Mouse (Mus musculus): Measurements from ENCODE around the gene Samd10.
A peak's percentile ranks its signal among the peaks of the same experiment; 100 is the strongest.

Samd10 gene

GRCm38 (mm10) chr2:181592231-181593041 lies 6.6 kb downstream of the Samd10 start, which contains the start of gene Zfp512b:
TSS of gene Zfp512b (minus strand) at chr2:181592803.
- peak; percentile 58 to 66 for DNase-seq (ENCODE audit: low spot score in 2 of 2)

DNA sequence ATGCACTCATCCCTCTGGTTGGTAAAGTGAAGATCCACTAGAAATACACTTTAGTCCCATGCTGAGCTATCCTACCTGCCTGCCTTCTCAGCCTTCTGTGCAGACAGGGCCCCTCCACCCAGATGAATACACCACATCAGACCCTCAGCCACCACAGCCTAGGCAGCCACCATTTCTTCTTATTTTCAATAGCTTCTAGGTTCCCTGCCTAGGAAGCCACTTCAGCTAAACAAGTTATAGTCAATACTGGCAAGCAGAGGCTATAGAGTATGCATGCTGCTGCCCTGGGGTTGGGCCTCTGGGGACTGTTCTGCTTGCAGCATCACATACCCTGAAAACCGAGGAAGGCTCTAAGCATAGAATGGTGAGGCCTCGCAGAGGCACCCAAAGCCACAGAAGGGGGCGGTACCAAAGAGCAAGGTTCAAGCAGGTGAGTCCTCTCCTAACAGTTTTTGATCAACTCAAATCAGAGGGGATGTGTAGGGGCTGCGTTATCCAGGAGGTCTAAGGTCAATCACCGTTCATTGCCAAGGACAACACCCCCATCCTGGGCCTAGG lies 7.4 kb downstream of the Samd10 start, which contains the start of gene Prpf6:
Prpf6 (plus strand) TSS at position 341 of the 558 bp plus-strand sequence.
- DNase-seq (ENCODE audit: low spot score in 2 of 2) = peak; percentile 43 to 50

- no peak for DNase-seq (ENCODE audit: low spot score in 2 of 2)
Measured at GRCm38 (mm10) chr2:181590471-181590870, 8.5 kb downstream of the Samd10 start.

DNA sequence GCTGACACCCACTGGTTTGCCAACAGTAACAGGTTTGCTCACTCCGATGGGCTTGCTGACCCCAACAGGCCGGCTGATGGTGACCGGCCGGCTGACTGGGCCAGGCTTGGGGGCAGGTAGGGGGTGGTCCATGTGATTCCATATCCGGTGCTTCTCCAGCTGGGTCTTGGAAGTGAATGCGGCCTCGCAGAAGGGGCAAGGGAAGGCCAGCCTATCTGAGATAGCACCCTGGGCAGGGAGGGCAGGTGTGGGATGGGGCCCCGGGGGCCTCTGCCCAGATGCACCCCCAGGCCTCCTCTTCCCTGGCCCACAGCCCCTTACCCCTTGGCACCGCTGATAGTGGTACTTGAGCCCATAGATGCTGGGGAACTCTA lies 9.3 kb downstream of the Samd10 start:
- DNase-seq (ENCODE audit: low spot score in 2 of 2) = no peak

GRCm38 (mm10) chr2:181589011-181589731 lies 9.8 kb downstream of the Samd10 start:
- no peak for DNase-seq (ENCODE audit: low spot score in 2 of 2)

GRCm38 (mm10) chr2:181588229-181588780 lies 10.7 kb downstream of the Samd10 start:
- no peak for DNase-seq (ENCODE audit: low spot score in 2 of 2)

GRCm38 (mm10) chr2:181587796-181588195 lies 11.2 kb downstream of the Samd10 start:
- DNase-seq (ENCODE audit: low spot score in 2 of 2) = no peak

GRCm38 (mm10) chr2:181586124-181586523 lies 12.9 kb downstream of the Samd10 start:
- no peak for DNase-seq (ENCODE audit: low spot score in 2 of 2)

GRCm38 (mm10) chr2:181585506-181585905 lies 13.5 kb downstream of the Samd10 start:
- no peak for DNase-seq (ENCODE audit: low spot score in 2 of 2)

- DNase-seq (ENCODE audit: low spot score in 2 of 2) = no peak
Measured at GRCm38 (mm10) chr2:181584411-181584942, 14.5 kb downstream of the Samd10 start, which contains the start of gene Uckl1. TSS of gene Uckl1 (minus strand) at chr2:181584892.

GRCm38 (mm10) chr2:181583460-181584257 lies 15.4 kb downstream of the Samd10 start:
- no peak for DNase-seq (ENCODE audit: low spot score in 2 of 2)

GRCm38 (mm10) chr2:181582939-181583338 lies 16.1 kb downstream of the Samd10 start:
- DNase-seq (ENCODE audit: low spot score in 2 of 2) = no peak

DNA sequence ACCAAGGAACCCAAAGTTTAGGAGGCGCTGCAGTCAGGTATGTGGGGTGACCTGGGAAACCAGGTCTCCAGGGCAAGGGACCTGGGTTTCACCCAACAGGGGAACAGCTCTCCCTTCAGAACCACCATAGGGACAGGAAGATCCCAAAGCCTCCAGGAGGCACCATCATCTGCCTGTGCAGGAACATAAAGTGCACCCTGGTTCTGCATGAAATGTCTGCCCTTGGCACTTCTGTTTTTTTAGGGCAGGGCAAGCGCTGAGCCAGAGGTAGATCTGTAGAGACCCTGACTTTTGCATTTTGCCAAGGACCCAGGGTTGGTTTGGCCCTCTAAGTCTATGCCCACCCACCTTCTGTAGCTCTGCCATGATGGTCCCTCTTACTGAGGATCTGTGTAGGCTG lies 16.7 kb downstream of the Samd10 start:
- no peak for DNase-seq (ENCODE audit: low spot score in 2 of 2)

DNA sequence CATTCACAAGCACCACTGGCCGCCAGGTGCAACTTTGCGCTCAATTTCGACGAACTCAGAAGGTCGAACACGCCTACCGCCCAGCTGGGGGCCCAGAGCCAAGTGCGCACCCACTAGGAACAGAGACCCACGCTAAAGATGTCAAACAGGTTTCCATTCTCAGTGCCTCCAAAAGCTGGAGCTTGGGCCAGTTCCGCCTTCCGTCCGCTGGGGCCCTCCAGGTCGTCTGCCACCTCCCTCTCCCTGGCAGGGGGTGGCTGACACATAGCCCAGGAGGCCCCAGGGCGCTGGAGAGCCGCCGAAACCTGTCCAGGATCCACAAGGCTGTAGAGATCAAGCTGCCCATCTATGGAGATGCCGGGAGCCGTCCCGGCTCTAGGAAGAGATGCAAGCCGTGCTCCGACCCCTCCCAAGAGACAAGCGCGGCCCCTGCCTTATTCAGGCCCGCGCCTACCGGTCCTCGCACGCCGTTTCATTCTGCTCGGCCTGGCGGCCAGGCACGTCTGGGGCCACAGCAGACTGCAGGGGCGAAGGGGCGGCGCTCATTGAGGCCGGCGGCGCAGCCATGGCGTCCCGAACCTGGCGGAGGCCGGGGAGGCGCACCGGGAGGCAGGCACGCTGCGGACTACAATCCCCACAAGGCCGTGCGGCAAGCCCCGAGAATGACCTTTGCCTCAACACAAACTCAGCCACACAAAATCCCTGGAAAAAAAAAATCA lies 17.5 kb downstream of the Samd10 start:
- DNase-seq (ENCODE audit: low spot score in 2 of 2) = peak; percentile 82 to 85

DNA sequence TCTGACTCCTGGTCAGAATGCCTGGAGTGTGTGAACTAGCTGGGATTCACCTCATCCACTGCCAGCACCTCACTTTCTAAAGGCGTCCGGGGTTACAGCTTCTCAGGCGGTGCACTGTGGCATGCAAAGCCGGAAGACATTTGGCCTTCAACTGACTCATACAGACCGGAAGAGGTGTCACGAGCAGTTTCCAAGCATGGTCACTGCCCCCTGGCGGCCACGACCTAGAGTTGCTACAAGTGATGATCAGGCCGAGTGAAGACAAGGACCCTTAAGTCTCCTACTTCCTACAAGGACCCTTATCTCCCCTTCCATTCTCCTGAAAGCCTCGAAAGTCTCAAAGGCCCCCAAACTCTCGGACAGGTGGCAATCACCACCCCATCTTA lies 18.0 kb downstream of the Samd10 start:
- DNase-seq (ENCODE audit: low spot score in 2 of 2) = peak; percentile 85 to 89

DNA sequence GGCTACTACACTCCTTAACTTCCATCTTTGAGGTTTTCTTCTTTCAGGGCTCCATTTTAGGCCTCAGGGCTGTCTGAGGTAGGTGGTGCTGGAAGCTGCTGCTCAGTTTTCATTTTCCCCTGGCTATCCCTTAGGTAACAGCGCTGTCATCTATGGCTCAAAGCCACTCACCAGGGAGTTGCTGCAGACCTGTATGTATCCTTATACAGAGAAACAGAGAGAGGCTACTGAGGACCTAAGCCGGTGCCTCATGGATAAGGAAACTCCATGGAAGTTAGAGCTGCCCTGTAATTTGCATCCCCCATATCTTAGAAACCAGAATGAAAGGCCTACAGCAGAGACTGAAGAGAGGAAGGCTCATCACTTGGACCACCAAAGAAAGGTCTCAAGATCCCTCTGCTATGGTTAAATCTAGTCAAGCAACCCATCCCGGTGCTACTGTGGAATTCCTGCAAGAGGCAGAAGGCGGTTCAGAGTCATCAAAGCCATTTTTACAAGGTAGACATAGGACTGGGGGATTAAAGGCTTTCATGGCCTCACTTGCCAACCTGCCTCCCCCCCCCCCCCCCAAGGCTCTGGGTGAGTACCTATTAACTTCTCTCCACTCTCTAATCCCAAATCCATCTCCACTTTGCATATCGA lies 18.8 kb downstream of the Samd10 start:
- no peak for DNase-seq (ENCODE audit: low spot score in 2 of 2)

DNA sequence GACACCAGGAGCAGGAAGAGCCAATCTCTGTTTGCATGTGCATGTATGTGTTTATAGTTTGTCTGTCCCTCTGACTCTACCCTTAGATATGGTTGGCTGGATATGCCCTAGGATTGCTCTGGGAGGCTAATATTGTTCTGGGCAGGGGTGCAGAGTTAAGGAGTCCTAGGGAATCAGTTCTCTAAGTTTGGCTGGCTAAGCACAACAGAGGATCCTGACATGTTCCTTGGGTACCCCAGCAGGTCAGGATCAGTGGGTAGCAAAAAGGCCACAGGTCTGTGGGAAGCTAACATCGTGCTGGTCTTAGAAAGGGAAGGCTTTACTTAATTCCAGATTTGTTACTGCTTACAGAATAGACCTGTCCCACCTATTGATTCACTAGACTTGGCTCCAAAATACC lies 19.3 kb downstream of the Samd10 start:
- no peak for DNase-seq (ENCODE audit: low spot score in 2 of 2)

DNA sequence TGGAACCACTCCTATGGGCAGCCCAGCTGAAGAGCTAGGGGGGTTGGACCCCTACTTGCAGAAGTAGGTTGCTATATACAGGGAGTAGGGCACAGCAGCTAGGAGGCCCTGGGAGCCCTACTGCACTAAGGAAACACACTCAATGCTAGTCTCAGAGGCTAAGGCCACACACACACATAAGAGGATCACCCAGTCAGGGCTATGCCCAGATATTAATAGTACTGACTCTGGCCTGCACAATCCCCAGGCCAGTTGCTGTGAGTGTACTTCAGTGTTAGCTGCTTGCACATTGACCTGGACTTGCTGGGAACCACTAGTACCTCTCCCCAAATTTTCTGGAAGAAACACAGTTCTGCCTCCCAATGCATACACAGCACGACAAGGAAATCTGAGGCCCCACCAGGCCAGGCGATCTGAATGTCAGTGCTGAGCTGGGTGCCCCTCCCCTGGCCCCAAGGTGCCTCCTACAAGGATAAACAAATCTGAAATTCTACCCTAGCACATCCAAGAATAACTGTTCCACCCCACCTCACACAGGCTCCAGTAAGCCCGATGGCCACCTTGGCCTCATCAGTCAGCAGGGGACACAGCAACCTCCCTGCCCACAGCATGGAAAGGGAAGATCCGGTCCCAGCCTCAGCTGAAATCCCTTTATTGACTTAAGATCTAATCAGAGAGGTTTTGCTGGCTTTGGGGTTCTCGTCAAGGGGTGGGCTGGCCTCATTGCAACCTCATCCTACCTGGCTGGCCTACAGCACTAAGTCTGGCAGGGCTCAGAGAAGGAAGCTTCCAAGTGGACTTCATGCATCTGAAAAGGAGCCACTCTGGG lies 20.0 kb downstream of the Samd10 start:
- no peak for DNase-seq (ENCODE audit: low spot score in 2 of 2)

GRCm38 (mm10) chr2:181577981-181578581 lies 20.9 kb downstream of the Samd10 start:
- no peak for DNase-seq (ENCODE audit: low spot score in 2 of 2)
